Mouse (Mus musculus) hindbrain, postnatal 0 days (tissue): ENCODE measurements around the gene Ninj2. TPM values are rescaled to one million over a fixed set of nuclear protein-coding genes. Genes with fewer than 3 reads are reported as not detected.
A peak's percentile ranks its signal among the peaks of the same experiment; 100 is the strongest.

Experiments used
- ATAC-seq: fragments of 200-750 bp; cut with Nextera tagmentation; 2 replicates; pipeline ENCODE4 v1.8.0; 2017; ENCODE audit warnings: mild to moderate bottlenecking, moderate TSS enrichment, moderate library complexity
- DNase-seq: peaks from one replicate; pipeline ENCODE4 v3.0.0-alpha.2; 2015; ENCODE audit warnings: low spot score
- H3K27ac ChIP-seq: fragments of 300-500 bp; sonication (generic); 2 replicates; pipeline ENCODE4 v1.5.1; 2014; ENCODE audit warnings: mild to moderate bottlenecking
- H3K27me3 ChIP-seq: fragments of 300-500 bp; sonication (generic); 2 replicates; pipeline ENCODE4 v1.6.1; 2014; ENCODE audit warnings: low read length, mixed read lengths; ENCODE audit not compliant: insufficient read depth
- H3K36me3 ChIP-seq: fragments of 300-500 bp; sonication (generic); 2 replicates; pipeline ENCODE4 v1.6.1; 2014; ENCODE audit warnings: low read length, mixed read lengths; ENCODE audit not compliant: insufficient read depth
- H3K4me1 ChIP-seq: fragments of 300-500 bp; sonication (generic); 2 replicates; pipeline ENCODE4 v1.6.1; 2014; ENCODE audit warnings: antibody characterized with exemption, low read length, mixed read lengths; ENCODE audit not compliant: insufficient read depth
- H3K4me2 ChIP-seq: fragments of 300-500 bp; sonication (generic); 2 replicates; pipeline ENCODE4 v1.6.1; 2014; ENCODE audit warnings: low read depth, mild to moderate bottlenecking, low read length, moderate library complexity, mixed read lengths
- H3K4me3 ChIP-seq: fragments of 300-500 bp; sonication (generic); 2 replicates; pipeline ENCODE4 v1.5.1; 2014; ENCODE audit warnings: low read length
- H3K9ac ChIP-seq: fragments of 300-500 bp; sonication (generic); replicated peaks from 2 replicates; pipeline ENCODE4 v1.6.1; 2014; ENCODE audit warnings: mild to moderate bottlenecking, low read length, moderate library complexity, mixed read lengths
- H3K9me3 ChIP-seq: fragments of 300-500 bp; sonication (generic); 2 replicates; pipeline ENCODE4 v1.6.1; 2016; ENCODE audit warnings: low read length, mixed read lengths
- CTCF ChIP-seq: IDR thresholded peaks from 2 replicates; pipeline ENCODE4 v1.5.1; 2016; ENCODE audit warnings: antibody characterized with exemption, control low read depth, low read depth
- WGBS: fragments of 180-500 bp; shearing (Covaris S2); extraction: QIAGEN DNeasy Blood & Tissue Kit; methylation state at CpG from one replicate; pipeline ENCODE4 v1.1.7; 2014; 5-methylcytosine and 5-hydroxymethylcytosine counted together
- polyA plus RNA-seq: library from polyadenylated mRNA; unstranded; fragments of >200 nt; fragmentation: Nextera tagmentation; extraction: Ambion mirVana; gene quantifications from 2 replicates; pipeline ENCODE4 v1.2.1, GENCODE M21; 2015
- total RNA-seq: library from RNA; depleted of rRNA; stranded (reverse); fragments of >200 nt; gene quantifications from 2 replicates; pipeline ENCODE4 v1.2.3, GENCODE M21; 2014

The Ninj2 gene
- total and polyA plus RNA-seq, 2 experiments from 2014 or later, result not detected

DNA sequence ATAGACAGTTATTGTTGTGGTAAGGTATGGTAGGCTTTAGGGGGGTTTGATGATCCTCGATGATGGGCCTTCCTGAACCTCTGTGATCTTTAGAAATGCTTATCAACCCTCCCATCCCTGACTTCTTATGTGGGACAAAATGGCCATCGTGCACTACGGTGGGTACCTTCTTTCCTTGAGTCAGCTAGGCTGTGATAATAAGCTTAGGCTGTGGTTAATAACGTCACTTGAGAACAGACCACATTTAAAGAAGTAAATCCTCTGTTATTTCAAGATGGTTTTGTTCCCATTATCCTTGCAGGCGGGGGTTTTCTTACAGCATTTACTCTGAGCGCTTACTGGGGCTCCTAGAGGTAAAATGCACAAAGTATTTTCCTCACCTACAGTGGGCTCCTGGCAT, 8.8 kb downstream of the Ninj2 start:
- H3K9ac ChIP-seq, result no peak overlapping the region
- no peak overlapping the region for H3K4me2 ChIP-seq
- ATAC-seq (no peak), DNase-seq (no peak)
- no peak for TF ChIP-seq CTCF
- H3K9me3 ChIP-seq, result no peaks in the 10 kb centered on the region
- H3K27ac ChIP-seq, result no peak overlapping the region
- no peak overlapping the region for H3K4me3 ChIP-seq
- no peaks in the 10 kb centered on the region for H3K36me3 ChIP-seq
- no peaks in the 10 kb centered on the region for H3K4me1 ChIP-seq
- H3K27me3 ChIP-seq, result no peaks in the 10 kb centered on the region
- WGBS, result 88% methylated on average over 6 of the region's 6 CpGs

DNA sequence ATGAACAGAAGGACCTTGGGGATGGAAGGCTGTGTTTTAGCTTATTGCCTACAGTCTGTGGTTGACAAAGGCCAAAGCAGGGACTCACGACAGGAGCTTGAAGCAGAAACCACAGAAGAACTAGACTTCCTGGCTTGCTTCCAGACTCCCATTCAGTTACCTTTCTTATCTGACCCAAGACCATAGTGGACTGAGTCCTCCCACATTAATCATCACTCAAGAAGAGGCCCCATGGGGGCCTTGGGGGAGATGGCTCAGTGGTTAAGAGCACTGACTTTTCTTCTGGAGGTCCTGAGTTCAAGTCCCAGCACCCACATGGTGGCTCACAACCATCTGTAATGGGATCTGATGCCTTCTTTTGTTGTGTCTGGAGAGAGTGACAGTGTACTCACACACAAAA, 10.0 kb downstream of the Ninj2 start:
- no peak overlapping the region for H3K4me3 ChIP-seq
- H3K9ac ChIP-seq, result no peak overlapping the region
- H3K27me3 ChIP-seq, result no peaks in the 10 kb centered on the region
- no peaks in the 10 kb centered on the region for H3K36me3 ChIP-seq
- no peak overlapping the region for H3K4me2 ChIP-seq
- ATAC-seq, result no peak
- DNase-seq, result no peak
- TF ChIP-seq CTCF, result no peak
- 43% methylated on average over 1 of the region's 1 CpGs for WGBS
- no peaks in the 10 kb centered on the region for H3K9me3 ChIP-seq
- H3K4me1 ChIP-seq, result no peaks in the 10 kb centered on the region
- no peak overlapping the region for H3K27ac ChIP-seq

DNA sequence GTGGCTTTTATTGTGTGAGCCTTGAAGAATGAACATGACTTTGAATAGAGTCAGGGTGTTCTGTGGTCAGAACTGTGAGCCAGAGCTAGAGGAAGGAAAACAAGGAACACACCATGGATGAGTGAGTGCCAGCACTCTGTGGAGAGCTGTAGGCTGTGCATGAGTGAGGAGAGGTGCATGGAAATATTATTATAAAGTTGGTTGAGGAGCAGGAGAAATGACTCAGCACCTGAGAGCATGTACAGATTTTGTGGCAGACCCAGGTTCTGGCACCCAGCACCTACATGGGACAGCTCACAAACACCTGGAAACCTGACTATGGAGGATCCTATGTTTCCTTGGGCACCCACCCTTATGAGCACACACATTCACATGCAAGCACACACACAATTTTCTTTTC, 11.9 kb downstream of the Ninj2 start:
- Histone ChIP-seq H3K36me3 (no peaks in the 10 kb centered on the region), H3K27me3 (no peaks in the 10 kb centered on the region), H3K27ac (no peak overlapping the region), H3K9ac (no peak overlapping the region), H3K4me1 (no peaks in the 10 kb centered on the region), H3K4me2 (no peak overlapping the region), H3K4me3 (no peak overlapping the region), H3K9me3 (no peaks in the 10 kb centered on the region)
- ATAC-seq (no peak), DNase-seq (no peak)
- TF ChIP-seq CTCF, result no peak

DNA sequence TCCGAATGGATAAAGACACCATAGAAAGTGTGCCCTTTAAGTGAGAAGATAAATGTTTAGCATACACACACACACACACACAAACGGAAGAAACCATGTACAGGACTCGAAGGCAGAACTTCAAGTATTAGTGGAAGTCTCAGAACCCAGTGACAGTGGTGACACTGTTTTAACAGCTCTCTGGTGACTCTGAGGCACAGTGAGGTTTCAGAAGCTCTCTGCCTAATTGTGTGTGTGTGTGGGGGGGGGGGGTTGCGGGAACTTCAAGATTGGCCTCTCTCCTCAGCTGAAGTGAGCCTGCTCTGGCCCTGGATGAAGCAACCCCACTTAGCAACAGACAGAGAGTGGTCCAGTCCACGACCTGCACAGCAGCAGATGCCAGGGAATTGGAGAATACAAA, 14.4 kb downstream of the Ninj2 start:
- DNase-seq (no peak), ATAC-seq (no peak)
- Histone ChIP-seq H3K36me3 (no peaks in the 10 kb centered on the region), H3K9ac (no peak overlapping the region), H3K4me2 (no peak overlapping the region), H3K27ac (no peak overlapping the region), H3K9me3 (no peaks in the 10 kb centered on the region), H3K27me3 (no peaks in the 10 kb centered on the region), H3K4me1 (no peaks in the 10 kb centered on the region), H3K4me3 (no peak overlapping the region)
- 73% methylated on average over 5 of the region's 5 CpGs for WGBS
- no peak for TF ChIP-seq CTCF

DNA sequence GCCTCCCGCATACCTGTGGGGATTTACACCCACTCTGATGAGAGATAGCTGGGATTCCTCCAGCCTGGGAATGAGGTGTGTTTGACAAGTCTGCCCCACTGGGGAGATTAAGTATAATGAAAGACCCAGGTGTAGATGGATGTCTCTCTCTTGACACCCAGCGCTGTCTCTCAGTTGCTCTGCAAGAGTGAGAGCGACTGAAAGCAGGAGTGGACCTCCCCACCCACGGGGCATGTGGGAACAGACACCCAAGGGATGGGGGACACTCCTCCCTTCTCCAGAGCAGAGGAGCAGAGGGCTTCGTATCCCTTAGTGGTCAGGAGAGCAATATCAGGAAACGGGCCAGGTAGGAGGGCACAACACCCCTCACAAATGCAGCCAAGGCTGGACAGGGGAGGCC, 14.9 kb downstream of the Ninj2 start:
- 75% methylated on average over 6 of the region's 6 CpGs for WGBS
- Histone ChIP-seq H3K4me2 (no peak overlapping the region), H3K9me3 (no peaks in the 10 kb centered on the region), H3K27me3 (no peaks in the 10 kb centered on the region), H3K27ac (no peak overlapping the region), H3K4me1 (no peaks in the 10 kb centered on the region), H3K36me3 (no peaks in the 10 kb centered on the region), H3K4me3 (no peak overlapping the region), H3K9ac (no peak overlapping the region)
- DNase-seq (no peak), ATAC-seq (no peak)
- TF ChIP-seq CTCF, result no peak

DNA sequence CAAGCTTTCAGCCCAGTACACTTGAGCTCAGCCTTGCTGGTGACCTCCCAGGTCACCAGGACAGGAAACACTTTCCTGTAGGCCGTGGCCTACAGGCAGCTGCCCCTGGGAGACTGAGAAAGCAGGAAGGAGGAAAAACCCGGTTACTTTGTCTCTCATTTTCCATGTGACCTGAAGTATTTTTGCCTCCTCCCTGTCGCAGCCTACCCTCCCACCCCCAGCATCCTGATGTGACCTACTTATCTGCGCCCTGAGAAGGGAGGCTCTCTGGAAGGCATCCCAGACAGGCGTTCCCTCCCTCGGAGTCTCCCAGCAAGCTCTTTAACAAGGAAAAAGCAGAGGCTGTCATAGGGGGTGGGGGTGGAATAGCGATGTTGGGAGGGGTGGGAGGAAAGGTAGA, 16.0 kb downstream of the Ninj2 start:
- Histone ChIP-seq H3K9ac (no peak overlapping the region), H3K9me3 (no peaks in the 10 kb centered on the region), H3K27me3 (no peaks in the 10 kb centered on the region), H3K36me3 (no peaks in the 10 kb centered on the region), H3K4me2 (no peak overlapping the region), H3K4me1 (no peaks in the 10 kb centered on the region), H3K4me3 (no peak overlapping the region), H3K27ac (no peak overlapping the region)
- no peak for TF ChIP-seq CTCF
- WGBS, result 16% methylated on average over 7 of the region's 7 CpGs
- ATAC-seq, result 0 out of 2 replicates have a peak, but pooled peaks have one; percentile 24
- DNase-seq, result peak; percentile 45

DNA sequence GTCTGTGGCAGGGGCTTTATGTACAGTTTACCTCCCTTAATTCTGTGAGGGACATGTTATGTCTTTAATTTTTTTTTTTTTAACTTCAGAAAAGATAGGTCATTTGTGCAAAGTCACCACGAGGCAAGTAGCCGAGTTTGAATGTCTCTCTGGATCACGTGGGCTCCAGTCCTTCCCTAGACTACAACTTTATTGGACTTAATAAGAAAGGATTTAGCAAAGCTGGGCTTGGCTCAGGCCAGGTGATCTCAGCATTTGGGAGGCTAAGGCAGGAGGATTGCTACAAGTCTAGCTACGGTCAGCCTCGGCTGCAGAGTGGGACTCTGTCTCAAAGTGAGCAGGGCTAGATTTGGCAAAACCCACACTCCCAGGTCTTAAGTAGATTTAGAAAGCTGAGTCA, 16.8 kb downstream of the Ninj2 start:
- Histone ChIP-seq H3K4me1 (no peaks in the 10 kb centered on the region), H3K4me3 (no peak overlapping the region), H3K27ac (no peak overlapping the region), H3K9ac (no peak overlapping the region), H3K27me3 (no peaks in the 10 kb centered on the region), H3K9me3 (no peaks in the 10 kb centered on the region), H3K36me3 (no peaks in the 10 kb centered on the region), H3K4me2 (no peak overlapping the region)
- no peak for ATAC-seq
- DNase-seq, result no peak
- TF ChIP-seq CTCF, result no peak
- WGBS, result 76% methylated on average over 5 of the region's 5 CpGs
